Mouse (Mus musculus) hindbrain, postnatal 0 days (tissue): ENCODE measurements around the gene Lhx6. TPM values are rescaled to one million over a fixed set of nuclear protein-coding genes. Genes with fewer than 3 reads are reported as not detected.
"Not testable (repeated sequence)": the region's sequence is repeated elsewhere in the genome, so short reads cannot be mapped to it uniquely, and the experiment has no call there.

Experiments
- ATAC-seq: fragments of 200-750 bp; cut with Nextera tagmentation; 2 replicates; pipeline ENCODE4 v1.8.0; 2017; ENCODE audit warnings: mild to moderate bottlenecking, moderate TSS enrichment, moderate library complexity
- DNase-seq: peaks from one replicate; pipeline ENCODE4 v3.0.0-alpha.2; 2015; ENCODE audit warnings: low spot score
- H3K27ac ChIP-seq: fragments of 300-500 bp; sonication (generic); 2 replicates; pipeline ENCODE4 v1.5.1; 2014; ENCODE audit warnings: mild to moderate bottlenecking
- H3K27me3 ChIP-seq: fragments of 300-500 bp; sonication (generic); 2 replicates; pipeline ENCODE4 v1.6.1; 2014; ENCODE audit warnings: low read length, mixed read lengths; ENCODE audit not compliant: insufficient read depth
- H3K36me3 ChIP-seq: fragments of 300-500 bp; sonication (generic); 2 replicates; pipeline ENCODE4 v1.6.1; 2014; ENCODE audit warnings: low read length, mixed read lengths; ENCODE audit not compliant: insufficient read depth
- H3K4me1 ChIP-seq: fragments of 300-500 bp; sonication (generic); 2 replicates; pipeline ENCODE4 v1.6.1; 2014; ENCODE audit warnings: antibody characterized with exemption, low read length, mixed read lengths; ENCODE audit not compliant: insufficient read depth
- H3K4me2 ChIP-seq: fragments of 300-500 bp; sonication (generic); 2 replicates; pipeline ENCODE4 v1.6.1; 2014; ENCODE audit warnings: low read depth, mild to moderate bottlenecking, low read length, moderate library complexity, mixed read lengths
- H3K4me3 ChIP-seq: fragments of 300-500 bp; sonication (generic); 2 replicates; pipeline ENCODE4 v1.5.1; 2014; ENCODE audit warnings: low read length
- H3K9ac ChIP-seq: fragments of 300-500 bp; sonication (generic); replicated peaks from 2 replicates; pipeline ENCODE4 v1.6.1; 2014; ENCODE audit warnings: mild to moderate bottlenecking, low read length, moderate library complexity, mixed read lengths
- H3K9me3 ChIP-seq: fragments of 300-500 bp; sonication (generic); 2 replicates; pipeline ENCODE4 v1.6.1; 2016; ENCODE audit warnings: low read length, mixed read lengths
- CTCF ChIP-seq: IDR thresholded peaks from 2 replicates; pipeline ENCODE4 v1.5.1; 2016; ENCODE audit warnings: antibody characterized with exemption, control low read depth, low read depth
- WGBS: fragments of 180-500 bp; shearing (Covaris S2); extraction: QIAGEN DNeasy Blood & Tissue Kit; methylation state at CpG from one replicate; pipeline ENCODE4 v1.1.7; 2014; 5-methylcytosine and 5-hydroxymethylcytosine counted together
- polyA plus RNA-seq: library from polyadenylated mRNA; unstranded; fragments of >200 nt; fragmentation: Nextera tagmentation; extraction: Ambion mirVana; gene quantifications from 2 replicates; pipeline ENCODE4 v1.2.1, GENCODE M21; 2015
- total RNA-seq: library from RNA; depleted of rRNA; stranded (reverse); fragments of >200 nt; gene quantifications from 2 replicates; pipeline ENCODE4 v1.2.3, GENCODE M21; 2014; rRNA removed

The Lhx6 gene
- total RNA-seq (3.4 and 3.6 TPM in 2 replicates), polyA plus RNA-seq (0.25 and 0.36 TPM in 2 replicates)

DNA sequence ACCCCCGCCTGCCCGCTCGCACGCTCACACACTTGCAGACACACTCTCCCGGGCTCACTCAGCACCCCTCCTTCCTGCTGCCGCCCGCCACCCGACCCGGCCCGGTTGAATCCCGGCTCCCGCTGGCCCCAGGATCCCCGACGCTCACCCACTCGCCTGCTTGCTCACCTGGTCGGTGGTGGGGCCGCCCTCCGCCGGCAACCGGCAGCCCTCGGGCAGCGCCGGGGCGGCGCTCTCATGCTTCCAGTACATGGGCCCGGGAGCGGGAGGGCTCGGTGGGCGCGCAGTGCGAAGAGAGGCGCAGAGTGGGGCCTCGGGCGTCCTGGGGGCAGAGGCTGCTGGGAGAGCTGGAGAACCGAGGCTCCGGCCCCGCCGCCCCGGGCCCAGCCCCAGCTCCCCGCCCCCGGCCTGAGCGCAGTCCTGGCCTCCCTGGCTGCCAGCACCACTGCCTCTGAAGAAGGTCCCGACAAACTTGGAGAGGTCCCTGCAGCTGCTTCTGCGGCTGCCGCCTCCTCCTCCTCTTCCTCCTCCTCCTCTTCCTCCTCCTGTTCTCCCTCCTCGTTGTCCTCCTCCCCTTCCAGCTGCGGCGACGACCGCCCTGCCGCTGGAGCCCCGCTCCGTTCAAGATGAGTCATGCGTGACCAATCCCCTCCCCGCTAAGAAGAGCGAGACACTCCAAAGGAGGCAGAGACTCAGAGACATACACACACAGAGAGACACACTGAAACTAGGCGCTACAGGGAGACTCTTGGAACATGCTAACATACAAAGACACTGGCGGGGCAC is at the start of gene Lhx6:
Gene Lhx6 (minus strand): TSS at position 453 of the 786 bp plus-strand sequence.
- no peaks in the 10 kb centered on the region for H3K9me3 ChIP-seq
- H3K4me3 ChIP-seq: peak within 1 kb of the TSS; percentile 33
- ATAC-seq (peak; percentile 32; the same call in 1 of the 2 replicates), DNase-seq (no peak)
- H3K36me3 ChIP-seq: no peaks in the 10 kb centered on the region
- peaks cover 6% of the 10 kb centered on the region; the same call in 1 of the 2 replicates for H3K4me1 ChIP-seq
- TF ChIP-seq CTCF: no peak
- H3K27me3 ChIP-seq: peaks cover 74% of the 10 kb centered on the region
- no peak within 1 kb of the TSS for H3K27ac ChIP-seq
- no peak within 1 kb of the TSS for H3K9ac ChIP-seq
- WGBS: under 1% methylated on average over 52 of the region's 58 CpGs
- H3K4me2 ChIP-seq: peak within 1 kb of the TSS; percentile 53

DNA sequence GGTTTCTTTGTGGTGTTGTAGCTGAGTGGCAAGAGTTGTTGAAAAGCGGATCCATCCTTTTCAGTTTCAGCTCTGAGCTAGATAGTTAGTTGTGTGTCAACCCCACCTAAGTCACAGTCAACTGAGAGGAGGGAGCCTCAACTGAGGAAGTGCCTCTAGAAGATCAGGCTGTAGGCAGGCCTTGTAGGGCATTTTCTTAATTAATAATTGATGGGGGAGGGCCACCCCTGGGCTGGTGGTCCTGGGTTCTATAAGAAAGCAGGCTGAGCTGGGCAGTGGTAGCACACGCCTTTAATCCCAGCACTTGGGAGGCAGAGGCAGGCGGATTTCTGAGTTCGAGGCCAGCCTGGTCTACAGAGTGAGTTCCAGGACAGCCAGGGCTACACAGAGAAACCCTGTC is 47.2 kb upstream of the Lhx6 start:
- not testable (repeated sequence) for DNase-seq, H3K4me2 ChIP-seq, ATAC-seq, H3K27me3 ChIP-seq, H3K4me1 ChIP-seq, H3K9me3 ChIP-seq, H3K4me3 ChIP-seq, H3K27ac ChIP-seq, H3K9ac ChIP-seq
- H3K36me3 ChIP-seq: peaks cover 21% of the 10 kb centered on the region; the same call in 1 of the 2 replicates
- 97% methylated on average over 4 of the region's 4 CpGs for WGBS

DNA sequence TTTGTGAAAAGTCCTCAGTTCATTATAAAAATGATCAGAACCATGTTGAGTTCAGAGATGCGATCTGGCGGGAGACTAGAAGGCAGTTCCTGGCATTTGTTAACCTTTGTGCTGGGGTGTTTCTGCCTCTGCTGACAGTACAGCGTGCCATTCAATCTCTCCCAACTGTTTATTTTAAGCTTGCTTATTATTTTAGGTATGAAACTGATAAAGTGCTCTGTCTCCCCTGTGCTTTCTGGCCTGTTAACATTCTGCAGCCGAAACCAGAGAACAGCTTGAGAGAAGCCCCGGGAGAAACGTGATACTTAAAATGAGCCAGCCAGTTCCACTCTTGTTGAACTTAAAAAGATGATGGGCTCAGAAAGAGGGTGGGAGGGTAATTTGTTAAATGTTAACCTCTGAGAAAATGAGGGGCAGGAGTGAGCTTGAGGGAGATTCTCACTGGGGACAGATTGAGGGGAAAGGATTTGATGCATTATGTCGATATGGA is 43.7 kb upstream of the Lhx6 start:
- Histone ChIP-seq H3K36me3 (peaks cover 15% of the 10 kb centered on the region; the same call in 1 of the 2 replicates), H3K4me3 (no peak overlapping the region), H3K27ac (no peak overlapping the region), H3K4me2 (no peak overlapping the region), H3K4me1 (no peaks in the 10 kb centered on the region), H3K9me3 (no peaks in the 10 kb centered on the region), H3K27me3 (no peaks in the 10 kb centered on the region), H3K9ac (no peak overlapping the region)
- DNase-seq (no peak), ATAC-seq (no peak)
- WGBS: 84% methylated on average over 7 of the region's 7 CpGs
- TF ChIP-seq CTCF: no peak

DNA sequence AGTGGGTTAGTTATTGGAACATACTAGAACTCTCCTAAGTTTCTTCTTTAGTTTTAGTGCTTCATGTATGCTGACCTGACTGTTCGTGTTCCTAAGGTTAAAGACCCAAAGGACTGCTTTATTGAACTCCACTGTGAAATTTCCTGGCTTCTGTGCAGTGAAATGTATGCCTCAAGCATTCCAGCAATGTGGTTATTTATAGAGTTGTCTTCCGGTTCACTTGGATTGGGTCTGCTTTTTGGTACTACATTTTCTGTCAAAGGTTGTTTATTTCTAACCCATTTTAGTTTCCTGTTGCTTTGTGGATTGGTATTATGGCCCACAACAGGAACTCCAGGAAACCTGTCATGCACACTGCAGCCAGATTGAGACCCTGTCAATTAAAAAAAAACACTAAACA is 33.9 kb upstream of the Lhx6 start:
- no peak for TF ChIP-seq CTCF
- Histone ChIP-seq H3K27me3 (no peaks in the 10 kb centered on the region), H3K27ac (no peak overlapping the region), H3K4me2 (no peak overlapping the region), H3K36me3 (no peaks in the 10 kb centered on the region), H3K9me3 (no peaks in the 10 kb centered on the region), H3K4me3 (no peak overlapping the region), H3K4me1 (peaks cover 12% of the 10 kb centered on the region), H3K9ac (no peak overlapping the region)
- DNase-seq (no peak), ATAC-seq (no peak)
- WGBS: 76% methylated on average over 2 of the region's 2 CpGs

DNA sequence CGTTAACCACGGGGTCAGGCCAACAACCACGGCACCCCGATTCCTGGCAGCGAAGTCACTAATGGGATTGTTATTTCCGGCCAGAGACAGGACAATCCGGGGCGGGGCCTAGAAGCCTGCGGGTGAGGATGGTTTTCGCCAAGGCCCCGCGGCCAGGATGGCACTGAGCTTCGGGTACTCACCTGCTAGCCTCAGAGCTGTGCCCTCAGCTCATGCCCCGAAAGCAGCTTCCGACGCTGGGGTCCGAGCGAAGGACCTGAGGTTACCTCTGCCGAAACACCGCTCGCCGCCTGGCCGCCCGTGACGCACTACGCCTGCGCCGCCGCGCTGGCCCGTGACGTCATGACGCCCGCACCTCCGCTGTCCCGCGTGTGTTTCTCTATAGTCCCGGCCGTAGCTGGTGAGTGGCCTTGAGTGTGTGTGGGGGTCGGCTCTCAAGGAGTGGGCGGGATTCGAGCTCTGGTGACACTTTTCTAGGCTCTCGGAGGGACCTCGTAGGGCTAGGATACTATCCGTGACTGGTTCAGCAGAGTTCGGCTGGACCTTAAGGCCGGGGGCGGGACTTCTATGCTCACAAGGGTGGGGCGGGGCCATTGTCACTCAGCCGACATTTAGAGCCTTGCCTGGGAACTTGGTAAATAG is 31.2 kb upstream of the Lhx6 start, which contains the start of the genes Mrrf and Rbm18:
Gene Mrrf (plus strand): TSS at position 90 of the 642 bp plus-strand sequence.
Gene Rbm18 (minus strand): TSS at position 474 of the 642 bp plus-strand sequence.
- DNase-seq: peak; percentile 93
- no peaks in the 10 kb centered on the region for H3K9me3 ChIP-seq
- WGBS: 2% methylated on average over 50 of the region's 50 CpGs
- peak within 1 kb of the TSS; percentile 70 for H3K4me2 ChIP-seq
- H3K4me1 ChIP-seq: peaks cover 12% of the 10 kb centered on the region
- peak within 1 kb of the TSS; percentile 61 for H3K9ac ChIP-seq
- no peak for TF ChIP-seq CTCF
- peak within 1 kb of the TSS; percentile 54 for H3K4me3 ChIP-seq
- peak within 1 kb of the TSS; percentile 85 for H3K27ac ChIP-seq
- ATAC-seq: peak; percentile 99
- H3K27me3 ChIP-seq: no peaks in the 10 kb centered on the region
- H3K36me3 ChIP-seq: peaks cover 11% of the 10 kb centered on the region; the same call in 1 of the 2 replicates

DNA sequence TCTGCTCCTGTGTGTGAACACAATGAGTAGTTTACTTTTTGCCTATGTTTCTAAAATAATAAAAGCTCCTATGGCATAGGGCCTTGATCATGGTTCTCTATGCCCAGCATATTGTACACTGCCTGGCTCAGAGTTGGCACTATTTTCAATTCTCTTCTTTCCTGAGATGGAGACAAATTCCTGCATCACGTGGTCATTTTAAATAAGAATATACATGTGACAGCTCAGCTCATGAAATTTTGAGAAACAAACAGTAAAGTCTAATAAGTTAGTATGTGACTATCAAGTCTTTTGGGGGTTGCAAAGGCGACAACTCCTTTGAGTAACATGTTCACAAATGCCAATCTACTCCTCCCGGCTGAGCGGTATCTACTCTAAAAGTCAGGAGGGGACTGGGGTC is 30.7 kb upstream of the Lhx6 start:
- no peak for DNase-seq
- Histone ChIP-seq H3K4me1 (peaks cover 12% of the 10 kb centered on the region), H3K27ac (peak overlapping the region; percentile 85), H3K4me2 (peak overlapping the region; percentile 70), H3K4me3 (peak overlapping the region; percentile 54), H3K36me3 (peaks cover 16% of the 10 kb centered on the region; the same call in 1 of the 2 replicates), H3K9ac (peak overlapping the region; percentile 61), H3K9me3 (no peaks in the 10 kb centered on the region), H3K27me3 (no peaks in the 10 kb centered on the region)
- TF ChIP-seq CTCF: no peak
- ATAC-seq: no peak
- 2% methylated on average over 4 of the region's 4 CpGs for WGBS
